Mouse (Mus musculus) CH12.LX (cell line): ENCODE measurements around the gene Gse1. TPM values are rescaled to one million over a fixed set of nuclear protein-coding genes. Genes with fewer than 3 reads are reported as not detected.

ENCODE experiments used
- DNase-seq: peaks from one replicate; pipeline ENCODE4 v3.0.0-alpha.2; 2013; ENCODE audit errors: extremely low read depth
- H3K27ac ChIP-seq: 2 replicates; pipeline ENCODE4 v1.5.1; 2012; ENCODE audit warnings: low read depth, mild to moderate bottlenecking, control low read depth, moderate library complexity; ENCODE audit not compliant: insufficient read depth
- H3K27me3 ChIP-seq: replicated peaks from 2 replicates; pipeline ENCODE3; 2012; ENCODE audit warnings: inconsistent platforms
- H3K36me3 ChIP-seq, 2 experiments: replicated peaks in 1 of 2; 2 replicates each; pipeline versions ENCODE3 to v1.6.1; 2012; ENCODE audit warnings: inconsistent platforms in 1 of 2, low read length in 1 of 2, mild to moderate bottlenecking in 1 of 2, mixed read lengths in 1 of 2, moderate library complexity in 1 of 2; ENCODE audit not compliant: control insufficient read depth in 1 of 2, insufficient read depth in 1 of 2
- H3K4me1 ChIP-seq, 2 experiments: 2 replicates each; pipeline ENCODE4 v1.6.1; 2012; ENCODE audit warnings: inconsistent platforms in 1 of 2, moderate library complexity in 1 of 2; ENCODE audit not compliant: insufficient read depth in 2 of 2, control insufficient read depth in 1 of 2
- H3K4me2 ChIP-seq: 2 replicates; pipeline ENCODE4 v1.6.1; 2012; ENCODE audit warnings: low read depth, mild to moderate bottlenecking, control low read depth; ENCODE audit not compliant: poor library complexity, insufficient read depth, severe bottlenecking
- H3K4me3 ChIP-seq, 3 experiments: fragments of 150-350 bp in 1 of 3; sonication (generic) in 1 of 3; replicated peaks in 1 of 3; 2 replicates each; pipeline versions ENCODE3 to v1.5.1; 2011 to 2012; ENCODE audit warnings: low read depth in 2 of 3, low read length in 2 of 3, mild to moderate bottlenecking in 2 of 3, moderate library complexity in 2 of 3, control low read depth in 1 of 3, improper control_type of control experiment in 1 of 3, inconsistent platforms in 1 of 3, mixed read lengths in 1 of 3; ENCODE audit not compliant: poor library complexity in 1 of 3
- H3K79me2 ChIP-seq: replicated peaks from 2 replicates; pipeline ENCODE4 v1.6.1; 2012; ENCODE audit warnings: mild to moderate bottlenecking, moderate library complexity; ENCODE audit not compliant: control insufficient read depth, poor library complexity, insufficient read depth, severe bottlenecking; ENCODE audit errors: extremely low read depth
- H3K9ac ChIP-seq: 2 replicates; pipeline ENCODE4 v1.6.1; 2012; ENCODE audit warnings: low read depth, mild to moderate bottlenecking, control low read depth, moderate library complexity; ENCODE audit not compliant: insufficient read depth
- H3K9me3 ChIP-seq: replicated peaks from 2 replicates; pipeline ENCODE3; 2012; ENCODE audit warnings: low read length, inconsistent platforms, mixed read lengths
- BHLHE40 ChIP-seq: IDR thresholded peaks from 2 replicates; pipeline ENCODE4 v1.6.1; 2011; ENCODE audit warnings: mild to moderate bottlenecking, low read depth, low read length, improper control_type of control experiment
- CHD1 ChIP-seq: IDR thresholded peaks from 2 replicates; pipeline ENCODE4 v1.6.1; 2012; ENCODE audit warnings: low read depth, low read length, improper control_type of control experiment, inconsistent platforms
- E2F4 ChIP-seq: IDR thresholded peaks from 2 replicates; pipeline ENCODE4 v1.6.1; 2011; ENCODE audit warnings: low read depth, low read length, improper control_type of control experiment; ENCODE audit not compliant: insufficient replicate concordance
- ELF1 ChIP-seq: IDR thresholded peaks from 2 replicates; pipeline ENCODE4 v1.6.1; 2014; ENCODE audit warnings: low read depth, mild to moderate bottlenecking, inconsistent platforms, low read length, improper control_type of control experiment
- EP300 ChIP-seq: IDR thresholded peaks from 2 replicates; pipeline ENCODE4 v1.6.1; 2011; ENCODE audit warnings: low read length, improper control_type of control experiment
- ETS1 ChIP-seq: conservative IDR thresholded peaks from 2 replicates; pipeline ENCODE4 v1.6.1; 2012; ENCODE audit warnings: low read depth, mild to moderate bottlenecking, inconsistent platforms, low read length, improper control_type of control experiment, moderate library complexity
- GABPA ChIP-seq: IDR thresholded peaks from 2 replicates; pipeline ENCODE4 v1.6.1; 2012; ENCODE audit warnings: low read depth, low read length, improper control_type of control experiment, inconsistent platforms; ENCODE audit not compliant: insufficient replicate concordance
- HCFC1 ChIP-seq: IDR thresholded peaks from 2 replicates; pipeline ENCODE4 v1.6.1; 2012; ENCODE audit warnings: low read depth, mild to moderate bottlenecking, inconsistent platforms, low read length, improper control_type of control experiment
- IRF4 ChIP-seq: IDR thresholded peaks from 2 replicates; pipeline ENCODE4 v1.6.1; 2014; ENCODE audit warnings: low read depth, mild to moderate bottlenecking, inconsistent platforms, low read length, improper control_type of control experiment
- JUND ChIP-seq: conservative IDR thresholded peaks from 2 replicates; pipeline ENCODE4 v1.6.1; 2011; ENCODE audit warnings: low read depth, low read length, improper control_type of control experiment
- MEF2A ChIP-seq: IDR thresholded peaks from 2 replicates; pipeline ENCODE4 v1.6.1; 2014; ENCODE audit warnings: low read depth, mild to moderate bottlenecking, inconsistent platforms, low read length, improper control_type of control experiment, borderline replicate concordance
- MYC ChIP-seq: IDR thresholded peaks from 2 replicates; pipeline ENCODE4 v1.6.1; 2011; ENCODE audit warnings: low read depth, mild to moderate bottlenecking, improper control_type of control experiment, low read length
- NELFE ChIP-seq: IDR thresholded peaks from 2 replicates; pipeline ENCODE4 v1.6.1; 2011; ENCODE audit warnings: low read depth, low read length, improper control_type of control experiment
- PAX5 ChIP-seq: IDR thresholded peaks from 2 replicates; pipeline ENCODE4 v1.6.1; 2012; ENCODE audit warnings: low read length, inconsistent platforms, mixed read lengths
- POLR2AphosphoS2 ChIP-seq: IDR thresholded peaks from 2 replicates; pipeline ENCODE4 v1.6.1; 2011; ENCODE audit warnings: low read depth, low read length, improper control_type of control experiment
- RAD21 ChIP-seq: IDR thresholded peaks from 2 replicates; pipeline ENCODE4 v1.6.1; 2011; ENCODE audit warnings: low read depth, mild to moderate bottlenecking, low read length, improper control_type of control experiment, moderate library complexity
- RCOR1 ChIP-seq: conservative IDR thresholded peaks from 2 replicates; pipeline ENCODE4 v1.6.1; 2012; ENCODE audit warnings: low read depth, mild to moderate bottlenecking, inconsistent platforms, low read length, improper control_type of control experiment
- SIN3A ChIP-seq: IDR thresholded peaks from 2 replicates; pipeline ENCODE4 v1.6.1; 2012; ENCODE audit warnings: low read length, improper control_type of control experiment, inconsistent platforms
- SMC3 ChIP-seq: IDR thresholded peaks from 2 replicates; pipeline ENCODE4 v1.6.1; 2011; ENCODE audit warnings: low read depth, low read length, improper control_type of control experiment
- UBTF ChIP-seq: IDR thresholded peaks from 2 replicates; pipeline ENCODE4 v1.6.1; 2012; ENCODE audit warnings: low read depth, mild to moderate bottlenecking, inconsistent platforms, low read length, improper control_type of control experiment, moderate library complexity
- ZC3H11A ChIP-seq: IDR thresholded peaks from 2 replicates; pipeline ENCODE4 v1.6.1; 2012; ENCODE audit warnings: low read depth, mild to moderate bottlenecking, inconsistent platforms, low read length, improper control_type of control experiment
- ZNF384 ChIP-seq: IDR thresholded peaks from 2 replicates; pipeline ENCODE4 v1.6.1; 2012; ENCODE audit warnings: low read depth, low read length, improper control_type of control experiment, inconsistent platforms
- dilution Hi-C: fragments of 300-500 bp; cut with MboI; formaldehyde crosslinking; loops from 2 replicates; pipeline ENCODE4 v1.14.3; 2020; ENCODE audit warnings: low sequenced_read_pairs; ENCODE audit not compliant: extremely low pct_unique_long_range_greater_than_20kb, extremely low pct_ligation_motif_present
- in situ Hi-C: fragments of 300-500 bp; cut with MboI; formaldehyde crosslinking; loops from 3 replicates; pipeline ENCODE4 v1.14.3; 2019; ENCODE audit warnings: low sequenced_read_pairs, low pct_ligation_motif_present, low pct_unique_long_range_greater_than_20kb, mixed read lengths
- polyA plus RNA-seq: library from polyadenylated mRNA; unstranded; fragments of >175 nt; gene quantifications from 2 replicates; pipeline ENCODE4 v1.2.1, GENCODE M21; 2012; ENCODE audit warnings: low read depth; ENCODE audit not compliant: insufficient read length
- total RNA-seq, 2 experiments: library from RNA; depleted of rRNA; stranded (reverse); fragments of 300-350 nt in 1 of 2; fragments of >200 nt in 1 of 2; gene quantifications; 2 replicates each; pipeline ENCODE4 v1.2.3; 2012 to 2014

Gse1 gene
- total and polyA plus RNA-seq, 3 experiments: 1.3 to 9.8 (median 8.5) TPM

DNA sequence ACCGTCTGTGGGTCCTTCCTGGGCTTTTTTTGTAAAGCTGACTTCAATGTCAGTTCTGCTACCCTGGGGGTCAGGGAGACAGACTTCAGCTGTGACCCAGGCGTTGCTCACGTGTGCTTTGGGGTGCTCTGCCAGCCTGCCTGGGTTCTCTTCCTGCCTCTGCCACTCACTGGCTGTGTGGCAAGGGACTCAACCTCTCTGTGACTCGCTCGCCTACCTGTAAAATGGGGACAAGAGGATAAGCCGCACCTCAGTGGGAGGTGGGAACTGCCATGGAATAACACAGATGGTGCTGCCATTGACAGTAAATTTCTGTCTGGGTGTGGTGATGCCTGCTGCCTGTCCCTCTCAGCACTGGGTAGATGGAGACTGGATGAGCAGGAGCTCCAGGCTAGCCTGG is 287.4 kb downstream of the Gse1 start:
- no peak overlapping the region for H3K9ac ChIP-seq
- no peak for DNase-seq
- no peak for TF ChIP-seq E2F4
- TF ChIP-seq IRF4: no peak
- TF ChIP-seq MEF2A: no peak
- TF ChIP-seq POLR2AphosphoS2: no peak
- no peak for TF ChIP-seq RAD21
- no peak for TF ChIP-seq ZC3H11A
- no peak for TF ChIP-seq ZNF384
- TF ChIP-seq NELFE: no peak
- TF ChIP-seq SMC3: no peak
- TF ChIP-seq MYC: no peak
- no peak for TF ChIP-seq CHD1
- TF ChIP-seq JUND: no peak
- no peak for TF ChIP-seq RCOR1
- TF ChIP-seq SIN3A: no peak
- TF ChIP-seq EP300: no peak
- TF ChIP-seq BHLHE40: no peak
- no peak for TF ChIP-seq HCFC1
- H3K79me2 ChIP-seq: peaks cover 55% of the 10 kb centered on the region
- dilution Hi-C loops (no loop called here), in situ Hi-C loops (loop anchor here (10.0 kb wide), 1 partner anchor 181 kb away; no protein-coding TSS in a partner anchor)
- no peaks in the 10 kb centered on the region for H3K27me3 ChIP-seq
- no peak overlapping the region for H3K27ac ChIP-seq
- peaks cover 13 to 77% of the 10 kb centered on the region in 2 experiments for H3K4me1 ChIP-seq
- H3K36me3 ChIP-seq: peaks cover 3 to 72% of the 10 kb centered on the region in 2 experiments
- no peak overlapping the region for H3K4me3 ChIP-seq
- H3K4me2 ChIP-seq: no peak overlapping the region
- H3K9me3 ChIP-seq: peaks cover 11% of the 10 kb centered on the region

- in situ Hi-C loops (loop anchor here (10.0 kb wide), 1 partner anchor 181 kb away; no protein-coding TSS in a partner anchor), dilution Hi-C loops (no loop called here)
- no peak for DNase-seq
- Histone ChIP-seq H3K9me3 (peaks cover 11% of the 10 kb centered on the region), H3K4me1 (peaks cover 9 to 71% of the 10 kb centered on the region in 2 experiments), H3K27me3 (no peaks in the 10 kb centered on the region), H3K4me2 (no peak overlapping the region), H3K27ac (no peak overlapping the region), H3K36me3 (peaks cover 3 to 71% of the 10 kb centered on the region in 2 experiments), H3K4me3 (no peak overlapping the region), H3K79me2 (peaks cover 53% of the 10 kb centered on the region), H3K9ac (no peak overlapping the region)
- TF ChIP-seq PAX5 (no peak), UBTF (no peak), ELF1 (no peak), GABPA (no peak), ETS1 (no peak)
Measured at GRCm38 (mm10) chr8:120516182-120516755, 288.0 kb downstream of the Gse1 start.
